Mouse (Mus musculus) neutrophil, adult 5-6 weeks (primary cell): Measurements from ENCODE around the gene Rasgrp2. TPM values are rescaled to one million over a fixed set of nuclear protein-coding genes. Genes with fewer than 3 reads are reported as not detected.

Experiments used
- ATAC-seq: fragments of 151-379, 151-347 bp; 2 replicates; pipeline ENCODE4 v1.8.0; 2017; ENCODE audit warnings: mild to moderate bottlenecking, moderate TSS enrichment; ENCODE audit not compliant: insufficient number of reproducible peaks, poor library complexity, low FRiP score, severe bottlenecking; ENCODE audit errors: extremely low read depth
- total RNA-seq: library from RNA; stranded (forward); fragments of 200-1000 nt; gene quantifications from 2 replicates; pipeline ENCODE4 v1.2.3, GENCODE M21; 2017

Rasgrp2 gene
- total RNA-seq, 1 experiment from 2014 or later: 447 TPM

DNA sequence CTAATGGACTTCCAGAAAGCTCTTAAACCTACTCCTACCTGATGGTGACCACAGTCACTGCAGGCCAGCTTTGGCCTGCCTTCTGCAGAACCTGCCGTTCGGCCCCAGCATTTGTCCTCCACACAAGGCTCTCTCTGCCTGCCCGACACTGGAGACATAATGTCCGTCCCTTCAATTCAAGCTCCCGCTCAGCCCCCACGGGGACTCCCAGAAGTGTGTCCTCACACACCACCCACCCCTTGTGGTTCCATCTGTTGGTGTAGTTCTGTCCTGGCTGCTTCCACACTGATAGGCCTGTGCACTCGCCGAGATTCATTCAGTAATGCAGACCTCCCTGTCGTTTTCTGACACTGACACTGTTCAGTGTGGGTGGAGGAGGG, 22.1 kb downstream of the Rasgrp2 start:
- ATAC-seq: no peak

DNA sequence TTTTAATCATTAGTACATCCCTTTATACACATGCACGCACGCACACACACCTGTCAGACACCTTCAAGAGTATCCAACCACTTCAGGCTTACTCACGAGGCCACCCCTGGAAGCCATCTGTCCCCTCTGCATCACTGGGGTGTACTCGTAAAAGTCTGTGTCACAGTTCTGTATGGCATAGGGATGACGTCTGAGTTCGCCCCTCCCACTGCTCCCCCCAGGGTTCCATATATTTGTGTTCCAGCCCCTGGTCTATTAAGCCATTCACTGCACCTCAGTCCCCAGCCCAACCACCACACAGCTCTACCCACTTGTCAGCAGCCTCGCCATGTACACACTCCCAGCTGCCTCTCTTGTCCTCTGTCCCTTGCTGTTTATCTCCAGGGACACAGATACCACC, 22.9 kb downstream of the Rasgrp2 start:
- no peak for ATAC-seq

DNA sequence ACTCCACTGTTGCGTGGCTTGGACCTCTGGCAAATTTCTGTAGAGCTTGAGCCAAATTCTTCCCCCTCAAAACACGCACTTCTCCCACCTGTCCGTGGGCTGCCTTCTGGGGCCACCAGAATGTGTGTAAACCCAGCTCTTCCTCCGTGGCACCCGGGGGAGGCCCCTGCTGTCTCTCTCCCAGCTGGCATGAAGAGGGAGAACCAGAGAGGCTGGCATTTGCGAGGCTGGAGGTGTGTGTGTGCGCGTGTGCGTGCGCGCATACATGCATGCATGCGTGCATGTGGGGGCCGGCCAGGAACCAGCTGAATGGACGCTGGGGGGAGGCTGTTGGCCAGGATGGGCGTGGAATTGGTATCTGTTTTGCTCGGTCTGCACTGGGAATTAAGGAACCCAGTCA, 24.1 kb downstream of the Rasgrp2 start:
- ATAC-seq: no peak

DNA sequence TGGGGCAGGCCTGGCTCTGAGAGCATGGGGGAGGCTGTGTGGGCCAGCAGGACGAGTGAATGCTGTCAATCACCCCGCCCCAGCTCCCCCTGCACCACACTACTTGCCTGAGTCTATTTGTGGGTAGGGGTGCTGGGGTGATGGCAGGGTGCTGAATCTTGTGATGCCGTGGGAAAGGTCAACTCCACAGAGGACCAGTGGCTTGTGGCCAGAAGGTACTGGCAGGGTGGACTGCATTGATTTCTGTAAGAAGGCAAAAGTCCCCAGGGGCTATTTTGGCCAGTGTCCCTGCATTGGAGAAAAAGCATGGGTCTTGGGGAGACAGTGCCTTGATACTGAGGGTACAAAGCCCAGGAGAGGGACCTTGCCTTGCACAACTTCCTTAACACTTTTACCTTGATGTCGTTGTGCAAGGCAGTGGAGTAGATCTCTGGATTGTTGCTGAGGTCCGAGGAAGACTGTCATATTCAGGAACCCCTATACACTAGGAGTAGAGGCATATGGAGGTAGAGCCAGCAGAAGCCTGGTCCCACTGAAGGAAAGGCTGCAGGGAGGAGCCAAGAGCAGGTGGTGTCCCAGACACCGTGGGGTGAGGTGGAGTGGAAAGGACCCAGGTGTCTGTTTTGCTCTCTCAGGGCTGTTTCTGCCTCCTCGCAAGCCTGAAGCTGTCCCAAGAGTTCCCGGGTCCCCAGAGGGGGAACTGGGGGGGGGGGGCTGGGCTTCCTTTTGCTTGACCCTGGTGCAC, 25.2 kb downstream of the Rasgrp2 start:
- no peak for ATAC-seq

DNA sequence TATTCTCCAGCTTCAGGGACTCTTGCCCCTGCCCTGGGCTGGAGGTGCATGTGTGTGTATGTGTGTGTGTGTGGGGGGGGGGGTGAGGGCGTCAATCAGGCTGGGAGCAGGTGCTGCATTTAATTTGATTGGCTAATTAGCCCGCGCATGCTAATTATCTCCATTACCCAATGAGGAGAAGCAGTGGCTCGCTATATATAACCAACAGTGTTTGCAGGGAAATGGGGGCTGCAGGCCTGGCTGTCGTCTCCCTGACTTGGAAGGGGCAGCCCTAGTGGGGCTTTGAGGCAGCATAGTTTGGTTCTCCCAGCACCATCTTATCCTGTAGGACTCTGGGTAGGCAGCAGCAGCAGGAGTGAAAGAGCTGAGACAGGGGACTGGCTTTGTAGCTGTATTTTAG, 26.5 kb downstream of the Rasgrp2 start:
- no peak for ATAC-seq

DNA sequence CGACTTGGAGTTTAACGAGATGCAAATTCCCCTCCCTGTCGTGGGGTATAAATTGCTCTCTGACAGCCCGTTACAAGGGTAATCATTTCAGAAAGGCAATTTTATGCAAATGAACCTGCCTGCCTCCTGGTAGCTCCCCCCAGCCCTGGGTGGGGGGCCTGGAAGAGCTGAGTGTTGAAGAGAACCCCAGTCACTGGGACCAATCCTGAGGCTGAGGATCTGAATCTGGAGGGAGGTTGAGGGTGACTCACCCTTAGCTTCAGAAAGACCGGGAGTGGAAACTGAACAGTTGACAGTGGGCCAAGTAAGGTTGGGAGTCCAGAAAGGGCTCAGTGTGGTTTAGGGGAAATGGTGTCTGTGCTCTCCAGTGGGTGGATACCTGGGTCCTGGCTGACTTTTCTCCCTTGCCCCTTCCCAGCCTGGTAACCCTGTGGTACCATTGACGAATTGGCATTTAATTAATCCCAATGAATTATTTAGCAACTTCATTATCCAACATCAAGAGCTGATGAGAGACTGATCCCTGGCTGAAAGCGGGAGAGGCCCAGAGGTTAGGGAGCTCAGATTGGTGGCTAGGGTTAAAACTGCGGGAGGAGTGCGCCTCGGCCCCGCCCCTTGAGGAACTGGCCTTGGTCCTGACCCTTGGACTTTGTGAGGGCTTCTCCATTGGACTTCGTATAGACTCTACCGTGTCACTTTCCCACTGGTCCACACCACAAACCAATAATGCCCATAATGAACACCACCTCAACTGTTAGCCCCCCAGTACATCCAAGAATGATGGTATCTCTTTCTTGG, 27.8 kb downstream of the Rasgrp2 start:
- ATAC-seq: no peak

DNA sequence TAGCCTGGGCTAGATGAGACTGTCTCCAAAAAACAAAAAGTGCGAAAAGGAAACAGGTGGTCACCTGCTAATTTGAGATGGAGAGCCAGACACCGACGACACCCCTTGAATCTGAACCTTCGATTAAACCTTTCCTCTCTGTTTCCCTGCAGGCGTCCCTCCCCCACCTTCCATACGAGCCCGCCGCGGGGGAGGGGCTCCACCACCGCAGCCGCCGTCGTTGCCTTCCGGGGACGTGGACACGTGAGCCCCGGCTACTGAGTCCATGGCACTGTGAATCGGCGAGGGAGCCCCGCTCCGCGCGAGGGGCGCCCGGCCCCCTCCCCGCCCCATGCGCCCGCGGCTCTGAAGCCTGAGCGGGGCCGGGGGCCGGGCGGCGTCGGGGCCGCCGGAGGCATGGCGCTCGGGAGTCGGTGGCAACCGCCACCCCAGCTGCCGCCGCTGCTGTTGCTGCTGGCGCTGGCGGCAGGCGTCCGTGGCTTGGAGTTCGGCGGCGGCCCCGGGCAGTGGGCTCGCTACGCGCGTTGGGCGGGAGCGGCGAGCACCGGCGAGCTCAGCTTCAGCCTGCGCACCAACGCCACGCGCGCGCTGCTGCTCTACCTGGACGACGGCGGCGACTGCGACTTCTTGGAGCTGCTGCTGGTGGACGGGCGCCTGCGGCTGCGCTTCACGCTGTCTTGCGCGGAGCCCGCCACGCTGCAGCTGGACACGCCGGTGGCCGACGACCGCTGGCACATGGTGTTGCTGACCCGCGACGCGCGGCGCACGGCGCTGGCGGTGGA, 28.7 kb downstream of the Rasgrp2 start:
- no peak for ATAC-seq

DNA sequence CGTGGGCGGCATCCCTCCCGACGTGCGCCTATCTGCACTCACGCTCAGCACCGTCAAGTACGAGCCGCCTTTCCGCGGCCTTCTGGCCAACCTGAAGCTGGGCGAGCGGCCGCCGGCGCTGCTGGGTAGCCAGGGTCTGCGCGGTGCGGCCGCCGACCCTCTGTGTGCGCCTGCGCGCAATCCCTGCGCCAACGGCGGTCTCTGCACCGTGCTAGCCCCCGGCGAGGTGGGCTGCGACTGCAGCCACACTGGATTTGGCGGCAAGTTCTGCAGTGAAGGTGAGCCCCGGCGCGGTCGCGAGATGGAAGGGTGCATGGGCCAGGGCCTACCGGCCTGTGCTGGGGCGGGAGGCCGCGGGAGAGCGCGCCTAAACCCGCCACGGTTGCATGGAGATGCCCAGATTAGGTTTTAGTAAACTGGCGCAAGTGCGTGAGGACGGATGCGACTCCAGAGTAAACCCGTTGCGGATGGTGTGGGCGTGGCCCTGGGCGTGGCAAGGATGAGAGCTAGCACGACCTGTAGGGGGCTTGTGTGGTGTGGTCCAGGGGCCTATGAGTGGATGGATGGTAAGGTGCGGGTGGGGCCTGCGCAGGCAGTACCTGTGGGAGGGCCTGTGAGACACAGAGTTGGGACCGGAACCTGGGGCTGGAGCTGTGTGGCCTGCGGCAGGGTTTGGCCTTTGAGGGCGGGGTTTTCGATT, 29.5 kb downstream of the Rasgrp2 start:
- ATAC-seq: peak; percentile 11; the same call in 1 of the 2 replicates

DNA sequence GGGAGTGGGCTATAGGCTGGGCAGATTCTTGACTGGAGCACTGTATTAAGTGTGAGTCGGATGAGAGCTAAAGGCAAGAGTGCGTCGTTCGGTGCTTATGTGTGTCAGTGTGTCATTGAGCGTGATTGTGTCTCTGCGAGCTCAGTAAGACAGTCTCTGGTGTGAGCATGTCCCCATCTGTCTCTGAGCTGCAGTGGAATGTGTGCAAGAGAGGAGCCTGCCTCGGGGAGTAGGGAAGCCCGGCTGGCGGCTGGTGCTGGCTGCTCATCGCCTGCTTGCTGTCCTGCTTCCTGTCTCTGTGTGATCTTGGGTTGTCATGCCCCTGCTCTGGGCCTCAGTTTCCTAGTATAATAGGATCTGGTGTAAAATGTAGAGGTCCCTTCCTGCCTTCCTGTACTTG, 43.9 kb downstream of the Rasgrp2 start:
- no peak for ATAC-seq

DNA sequence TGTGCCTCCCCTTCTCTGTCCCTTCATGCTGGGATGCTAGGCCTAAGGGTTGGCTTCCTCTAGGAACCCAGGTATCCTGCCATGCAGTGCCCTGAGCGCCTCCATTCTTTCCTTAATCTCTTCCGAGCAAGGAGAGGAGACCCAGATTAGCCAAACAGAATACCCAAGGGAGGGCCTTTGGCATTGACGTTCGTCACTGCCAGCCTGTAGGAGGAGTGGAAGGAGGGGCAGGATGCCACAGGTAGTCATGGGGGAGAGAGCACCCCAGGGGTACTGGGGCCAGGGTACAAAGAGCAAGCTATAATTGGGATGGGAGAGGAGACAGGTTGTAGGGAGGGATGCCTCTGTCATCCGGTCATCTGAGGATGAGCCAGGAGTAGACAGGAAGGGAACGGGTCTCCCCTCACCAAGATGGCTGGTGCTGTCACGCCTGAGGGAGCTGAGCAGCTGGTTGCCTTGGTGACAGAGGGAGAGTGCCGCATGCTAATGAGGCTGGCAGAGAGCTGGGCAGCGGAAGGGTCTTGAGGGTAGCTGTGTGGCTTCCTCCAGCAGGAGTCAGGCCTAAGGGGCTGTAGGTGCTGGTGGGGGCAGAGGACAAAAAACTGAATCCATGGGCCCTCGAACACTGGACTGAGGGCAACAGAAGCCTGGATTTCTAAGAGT, 46.8 kb downstream of the Rasgrp2 start:
- ATAC-seq: no peak

DNA sequence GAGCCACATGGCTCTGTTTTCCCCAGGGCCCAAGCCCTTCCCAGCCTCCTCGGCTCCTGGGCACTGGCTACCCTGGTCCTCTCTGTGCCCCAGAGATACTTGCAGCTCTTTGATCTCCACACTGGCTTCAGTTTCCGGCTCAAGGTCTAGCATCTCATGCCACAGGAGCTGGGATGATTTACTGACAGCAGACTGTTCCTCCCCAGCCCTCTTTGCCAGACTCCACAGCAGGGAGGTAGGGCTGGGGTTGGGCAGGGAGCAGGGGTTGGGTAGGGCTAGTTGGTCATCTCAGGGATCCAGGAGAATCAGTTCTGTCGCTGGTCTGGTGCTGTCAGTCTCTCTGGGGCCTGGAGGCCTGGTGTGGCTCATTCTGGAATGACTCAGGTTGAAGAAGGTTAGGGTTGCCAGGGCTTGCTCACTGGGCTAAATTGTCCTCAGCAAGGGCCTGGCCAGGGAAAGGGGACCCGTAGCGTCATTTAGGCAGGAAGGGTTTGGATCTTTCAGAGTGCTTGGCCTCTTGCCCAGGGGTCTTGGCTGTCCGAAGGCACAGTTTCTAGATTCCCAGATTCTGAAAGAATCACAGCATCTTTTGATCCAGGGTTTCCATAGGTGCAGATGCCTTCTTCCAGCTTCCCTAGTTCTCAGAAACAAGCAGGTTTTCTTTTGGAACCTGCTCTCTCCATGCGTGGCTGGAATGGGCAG, 47.7 kb downstream of the Rasgrp2 start:
- no peak for ATAC-seq

DNA sequence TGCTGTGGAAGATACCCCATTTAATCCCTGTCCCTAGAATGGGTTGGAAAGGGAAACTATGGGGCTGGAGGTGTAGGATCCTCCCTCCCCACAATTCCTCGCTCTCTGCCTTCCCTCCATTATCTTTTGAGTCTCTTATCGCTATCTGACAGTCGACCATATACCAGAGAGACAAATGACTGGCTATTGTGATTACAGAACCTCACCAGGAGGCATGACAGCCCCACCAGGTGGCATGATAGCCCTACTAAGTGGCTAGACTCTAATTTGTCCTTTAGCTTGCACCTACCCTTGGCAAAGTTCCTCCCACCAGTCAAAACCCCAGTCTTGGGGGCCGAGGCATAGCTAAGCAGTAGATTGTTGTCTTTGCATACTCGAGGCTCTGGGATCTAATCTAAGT, 49.6 kb downstream of the Rasgrp2 start:
- no peak for ATAC-seq

DNA sequence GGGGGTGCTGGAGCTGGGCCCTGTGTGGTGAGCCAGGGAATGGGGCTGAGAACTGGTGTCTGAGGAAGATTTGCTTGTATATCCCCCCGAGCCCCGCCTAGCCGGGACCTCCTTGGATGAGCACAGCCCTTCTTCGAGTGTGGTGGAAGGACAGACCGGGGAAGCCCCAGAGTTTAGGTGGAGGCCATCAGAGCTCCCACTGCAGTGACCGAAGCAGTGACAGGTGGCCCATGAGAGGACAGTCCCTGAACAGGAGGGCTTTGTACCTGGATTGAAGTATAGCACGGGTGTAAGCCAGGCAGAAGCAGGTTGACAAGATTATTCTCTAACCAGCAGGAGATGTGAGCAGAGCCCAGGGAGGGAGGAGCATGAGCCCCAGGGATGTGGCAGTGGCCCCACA, 50.7 kb downstream of the Rasgrp2 start:
- no peak for ATAC-seq

DNA sequence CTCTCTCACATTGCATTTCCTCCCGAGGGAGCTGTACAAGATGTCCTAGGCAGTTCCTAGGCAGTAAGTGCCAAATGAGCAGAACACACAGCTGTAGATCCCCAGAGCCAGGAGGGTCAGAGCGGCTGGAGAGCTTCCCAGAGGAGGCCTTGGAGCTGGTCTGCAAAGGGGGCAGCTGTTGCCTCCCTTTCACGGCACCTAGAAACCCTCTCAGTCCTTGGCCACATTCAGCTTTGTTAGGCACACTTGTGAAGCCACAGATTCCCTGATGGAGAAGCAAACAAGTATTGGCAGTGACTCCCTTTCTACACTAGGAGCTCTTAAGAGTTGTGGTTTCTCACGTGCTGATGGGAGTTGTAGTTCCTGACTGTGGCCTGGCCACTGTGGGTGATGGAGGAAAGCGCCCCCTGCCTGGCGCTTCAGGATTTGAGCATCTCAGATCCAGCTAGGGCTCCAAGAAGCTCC, 52.9 kb downstream of the Rasgrp2 start:
- peak; percentile 63 for ATAC-seq

DNA sequence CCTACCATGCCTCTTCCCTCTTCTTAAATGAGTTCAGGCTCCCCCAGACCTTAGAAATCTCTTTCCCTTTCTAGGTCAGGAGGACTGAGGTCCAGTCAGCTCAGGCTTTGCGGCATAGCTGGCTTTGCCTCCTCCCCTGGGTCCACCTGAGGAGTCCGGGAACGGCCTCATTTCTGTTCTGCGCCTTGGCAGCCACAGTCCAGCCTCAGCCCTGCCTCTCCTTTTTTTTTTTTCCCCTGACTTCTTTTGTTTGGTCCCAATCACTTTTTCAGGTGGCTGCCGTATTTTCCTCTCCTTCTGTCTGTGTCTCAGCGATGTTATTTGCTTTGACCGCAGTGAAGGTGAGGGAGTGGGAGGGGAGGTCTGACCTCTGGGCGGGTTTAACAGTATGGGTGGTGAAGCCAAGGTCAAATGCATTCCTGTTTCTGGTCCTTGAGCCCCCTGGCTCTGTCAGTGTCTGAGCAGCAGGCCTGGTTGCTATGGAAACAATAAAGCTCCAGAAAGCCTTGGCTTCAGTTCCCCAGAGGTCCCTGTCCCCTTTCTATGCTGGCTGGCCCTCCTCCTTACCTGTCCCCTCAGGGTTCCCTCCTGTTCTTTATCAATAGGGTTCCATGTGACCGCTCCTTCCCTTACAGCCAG, 53.7 kb downstream of the Rasgrp2 start:
- no peak for ATAC-seq

DNA sequence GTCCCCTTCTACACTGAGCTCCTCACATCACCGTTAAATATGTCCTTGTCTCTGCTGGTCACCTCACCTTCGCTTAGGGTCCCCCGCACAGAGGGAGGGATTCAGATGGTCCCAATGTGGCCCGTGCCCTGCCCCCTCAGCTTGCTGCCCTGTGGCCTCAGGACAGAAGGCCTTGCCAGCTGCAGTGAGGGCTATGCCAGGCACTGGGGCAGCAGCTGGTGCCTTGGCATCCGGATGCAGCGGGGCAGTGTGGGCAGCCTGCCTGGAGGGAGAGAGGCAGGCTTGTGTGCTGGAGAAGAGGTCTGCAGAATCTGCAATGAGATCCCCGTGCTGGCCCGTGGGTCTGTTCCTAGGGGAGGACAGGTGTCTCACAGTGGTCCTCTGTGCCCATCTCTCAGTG, 54.2 kb downstream of the Rasgrp2 start:
- ATAC-seq: no peak

DNA sequence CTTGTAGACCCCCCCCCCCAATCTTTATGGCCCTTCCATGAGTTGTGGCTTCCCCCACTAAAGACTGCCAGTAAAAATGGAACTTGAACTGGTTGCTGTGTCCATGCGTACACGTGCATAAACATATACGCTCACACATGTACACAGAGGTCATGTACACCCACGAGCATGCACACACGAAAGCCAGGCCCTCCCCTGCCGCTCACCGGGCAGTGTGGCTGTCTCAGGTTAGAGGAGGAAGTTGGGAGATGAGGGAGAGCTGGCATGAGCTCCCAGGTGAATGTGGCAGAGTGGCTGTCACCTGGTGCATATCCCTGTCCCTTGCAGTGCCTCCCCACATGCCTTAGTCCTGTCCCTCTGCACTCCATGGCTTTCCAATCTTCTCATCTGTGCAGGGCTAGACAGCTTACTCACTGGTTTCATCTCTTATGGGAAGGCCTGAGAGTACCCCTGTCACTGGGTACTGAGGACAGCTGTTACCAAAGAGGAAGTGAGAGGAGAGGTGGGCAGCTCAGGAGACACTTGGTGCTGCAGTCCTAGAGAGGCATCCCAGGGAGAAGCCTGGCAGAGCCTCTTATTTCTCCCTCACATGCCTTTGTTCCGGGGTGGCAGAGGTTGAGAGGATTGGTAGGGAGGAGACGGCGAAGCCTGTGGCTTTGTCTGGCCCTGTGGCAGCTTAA, 55.0 kb downstream of the Rasgrp2 start:
- no peak for ATAC-seq
